Mouse (Mus musculus) E14TG2a.4 (cell line): Measurements from ENCODE around the gene Rab11fip3.

ENCODE experiments used
- CTCF ChIP-seq: conservative IDR thresholded peaks from 2 replicates; pipeline ENCODE4 v1.5.1; 2014; ENCODE audit warnings: low read length
- NANOG ChIP-seq: IDR thresholded peaks from 2 replicates; pipeline ENCODE4 v1.6.1; 2014; ENCODE audit warnings: borderline replicate concordance, low read length, mixed read lengths
- POU5F1 ChIP-seq: IDR thresholded peaks from 2 replicates; pipeline ENCODE4 v1.6.1; 2014; ENCODE audit warnings: low read length, borderline replicate concordance

DNA sequence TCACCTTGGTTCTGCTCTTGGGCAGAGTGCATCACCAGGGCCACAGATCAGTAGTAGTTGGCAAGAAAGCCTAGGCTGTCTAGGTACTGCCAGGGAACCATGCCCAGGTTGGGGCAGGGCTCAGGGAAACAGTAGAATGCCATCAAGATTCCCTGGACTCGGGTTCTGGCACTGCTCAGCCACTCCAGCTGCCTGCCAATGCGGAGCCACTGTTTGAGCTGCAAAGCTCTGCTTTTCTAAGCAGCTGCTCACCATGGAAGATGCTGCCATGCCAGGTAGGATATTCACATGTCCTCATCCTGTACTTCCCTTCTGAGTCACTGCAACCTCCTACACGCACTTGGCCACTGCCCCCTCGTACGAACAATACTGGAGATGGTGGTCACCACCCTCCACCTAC lies 88.5 kb downstream of the Rab11fip3 start:
- TF ChIP-seq CTCF = no peak
- no peak for TF ChIP-seq POU5F1
- TF ChIP-seq NANOG = no peak
